Mouse (Mus musculus): ENCODE data around the gene Klhdc10.

Klhdc10 gene

GRCm38 (mm10) chr6:30468058-30468457, 66.4 kb downstream of the Klhdc10 start:
- no peak for DNase-seq (ENCODE audit: low read depth, low spot score)

- peak; percentile 82 for DNase-seq (ENCODE audit: low read depth, low spot score)
Observed at GRCm38 (mm10) chr6:30468684-30469083, 67.0 kb downstream of the Klhdc10 start.

- peak; percentile 96 for DNase-seq (ENCODE audit: low read depth, low spot score)
Observed at GRCm38 (mm10) chr6:30469370-30469769, 67.7 kb downstream of the Klhdc10 start.

GRCm38 (mm10) chr6:30471706-30472105, 70.0 kb downstream of the Klhdc10 start:
- DNase-seq (ENCODE audit: low read depth, low spot score) = no peak

- DNase-seq (ENCODE audit: low read depth, low spot score) = peak; percentile 49
Observed at GRCm38 (mm10) chr6:30476025-30476765, 74.5 kb downstream of the Klhdc10 start.

- DNase-seq (ENCODE audit: low read depth, low spot score) = peak; percentile 94
Observed at GRCm38 (mm10) chr6:30477210-30477714, 75.6 kb downstream of the Klhdc10 start.

- DNase-seq (ENCODE audit: low read depth, low spot score) = no peak
Observed at GRCm38 (mm10) chr6:30477784-30478183, 76.1 kb downstream of the Klhdc10 start.

- no peak for DNase-seq (ENCODE audit: low read depth, low spot score)
Observed at GRCm38 (mm10) chr6:30479418-30479817, 77.8 kb downstream of the Klhdc10 start.

- no peak for DNase-seq (ENCODE audit: low read depth, low spot score)
Observed at GRCm38 (mm10) chr6:30482908-30483307, 81.2 kb downstream of the Klhdc10 start.

GRCm38 (mm10) chr6:30486504-30486903, 84.8 kb downstream of the Klhdc10 start:
- DNase-seq (ENCODE audit: low read depth, low spot score) = no peak

GRCm38 (mm10) chr6:30499049-30499448, 97.4 kb downstream of the Klhdc10 start:
- DNase-seq (ENCODE audit: low read depth, low spot score) = no peak
